Comparison of ENCODE assay signal across 1 mouse cellular context in the genomic region with DNA sequence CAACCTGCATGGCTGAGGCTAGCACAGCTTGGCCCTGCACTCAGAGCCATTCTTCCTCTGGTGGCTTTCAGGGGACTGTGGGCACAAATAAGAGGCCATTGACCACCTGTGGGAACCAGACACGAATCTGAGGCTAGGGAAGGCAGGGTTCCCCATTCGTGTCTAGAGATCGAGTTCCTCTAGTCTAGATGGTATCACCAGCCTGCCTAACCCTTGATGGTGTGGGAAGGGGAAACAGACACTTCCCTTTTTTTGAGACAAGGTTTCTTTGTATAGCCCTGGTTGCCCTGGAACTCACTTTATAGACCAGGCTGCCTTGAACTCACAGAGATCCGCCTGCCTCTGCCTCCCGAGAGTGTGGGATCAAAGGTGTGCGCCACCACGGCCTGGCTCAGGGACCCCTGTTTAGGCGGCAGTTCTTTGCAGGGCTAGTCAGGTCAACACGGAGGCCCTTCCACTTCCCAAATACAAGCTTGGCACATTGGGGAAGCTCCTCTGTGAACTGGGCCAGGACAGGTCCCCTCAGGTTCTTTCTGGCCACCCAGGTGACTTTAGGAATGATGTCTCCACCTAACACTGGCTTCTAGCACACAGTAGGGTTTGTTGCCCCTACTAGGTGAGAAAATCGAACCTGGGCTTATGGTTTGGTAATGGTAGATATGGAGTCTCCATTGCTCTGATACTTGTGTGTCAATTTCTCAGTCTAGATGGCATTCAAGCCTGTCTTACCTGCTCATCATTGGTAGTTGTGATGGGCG.
TF ChIP-seq lines count a peak whose summit lies in the region.

No protein-coding gene starts in this region.

TF ChIP-seq in MEL, 35 proteins besides CTCF, POLR2A, EP300 and RAD21 (continued from another document):
- TF ChIP-seq USF2 (IDR thresholded peaks at IDR 0.05; ENCODE audit: borderline replicate concordance in 1 of 2, insufficient read depth in 1 of 2, low read depth in 1 of 2, low read length in 2 of 2) (no peak), USF1 (IDR thresholded peaks at IDR 0.05; ENCODE audit: low read depth, low read length) (no peak), ZC3H11A (IDR thresholded peaks at IDR 0.05; ENCODE audit: low read depth, low read length) (peak; percentile 15; the same call in 1 of the 2 replicates), ZNF384 (IDR thresholded peaks at IDR 0.05; ENCODE audit: low read depth, low read length) (peak; percentile 32; the same call in 1 of the 2 replicates), UBTF (IDR thresholded peaks at IDR 0.05; ENCODE audit: borderline replicate concordance, insufficient read depth, low read depth, low read length) (no peak), TCF12 (IDR thresholded peaks at IDR 0.05; ENCODE audit: low read depth, low read length) (peak; percentile 37; the same call in 1 of the 2 replicates), GATA1 (IDR thresholded peaks at IDR 0.05; ENCODE audit: low read depth, low read length) (peak; percentile 72), ZMIZ1 (IDR thresholded peaks at IDR 0.05; ENCODE audit: low read depth, low read length) (no peak), TBP (IDR thresholded peaks at IDR 0.05; ENCODE audit: low read depth, low read length) (no peak), MYC (IDR thresholded peaks at IDR 0.05; ENCODE audit: low read depth, low read length) (peak; percentile 70), MYB (IDR thresholded peaks at IDR 0.05; ENCODE audit: low read depth, low read length) (no peak), ZKSCAN1 (IDR thresholded peaks at IDR 0.05; ENCODE audit: low read depth, low read length) (peak; percentile 61), MAFK (IDR thresholded peaks at IDR 0.05; ENCODE audit: borderline replicate concordance, low read depth, low read length) (no peak), POLR2AphosphoS2 (IDR thresholded peaks at IDR 0.05; ENCODE audit: low read length) (no peak), SIN3A (IDR thresholded peaks at IDR 0.05; ENCODE audit: low read length) (0 out of 2 replicates have a peak, but pooled peaks have one; percentile 61), RCOR1 (IDR thresholded peaks at IDR 0.05; ENCODE audit: low read depth, low read length) (peak; percentile 88), KAT2A (conservative IDR thresholded peaks at IDR 0.05; ENCODE audit: low read depth, low read length) (no peak), MAX (IDR thresholded peaks at IDR 0.05; ENCODE audit: low read length) (peak; percentile 61), NELFE (IDR thresholded peaks at IDR 0.05; ENCODE audit: low read depth, low read length) (no peak)
